Mouse (Mus musculus): ENCODE results near the gene Ralgapa2.

- TF ChIP-seq CTCF (IDR thresholded peaks at IDR 0.05; ENCODE audit: control insufficient read depth, insufficient read depth, insufficient read length) (no peak), MYOG (IDR thresholded peaks at IDR 0.05; ENCODE audit: control insufficient read depth, extremely low read depth, insufficient read length) (no peak), FOSL1 (IDR thresholded peaks at IDR 0.05; ENCODE audit: insufficient read depth, low read length, poor library complexity, severe bottlenecking) (no peak), MYOD1 (IDR thresholded peaks at IDR 0.05; ENCODE audit: control insufficient read depth, insufficient read length, low read depth) (no peak), USF1 (IDR thresholded peaks at IDR 0.05; ENCODE audit: low read depth) (no peak), MAX (IDR thresholded peaks at IDR 0.05) (no peak)
Measured at GRCm38 (mm10) chr2:146302094-146302699, 209.9 kb downstream of the Ralgapa2 start.
